Mouse (Mus musculus) neural tube, embryonic 14.5 days (tissue): ENCODE results near the gene Zer1. TPM values are rescaled to one million over a fixed set of nuclear protein-coding genes. Genes with fewer than 3 reads are reported as not detected.
A peak's percentile ranks its signal among the peaks of the same experiment; 100 is the strongest.

Experiments used
- ATAC-seq: fragments of 200-750 bp; cut with Nextera tagmentation; 2 replicates; pipeline ENCODE4 v1.8.0; 2017; ENCODE audit warnings: low read depth, mild to moderate bottlenecking, moderate TSS enrichment, moderate library complexity
- H3K27ac ChIP-seq: fragments of 300-500 bp; sonication (generic); 2 replicates; pipeline ENCODE4 v1.5.1; 2014; ENCODE audit warnings: low read depth, mild to moderate bottlenecking, control low read depth, low read length, moderate library complexity, mixed read lengths
- H3K27me3 ChIP-seq: fragments of 300-500 bp; sonication (generic); 2 replicates; pipeline ENCODE4 v1.6.1; 2014; ENCODE audit warnings: low read length; ENCODE audit not compliant: control insufficient read depth, insufficient read depth
- H3K36me3 ChIP-seq: fragments of 300-500 bp; sonication (generic); 2 replicates; pipeline ENCODE4 v1.6.1; 2014; ENCODE audit warnings: low read length, mixed read lengths; ENCODE audit not compliant: control insufficient read depth, insufficient read depth
- H3K4me1 ChIP-seq: fragments of 300-500 bp; sonication (generic); 2 replicates; pipeline ENCODE4 v1.6.1; 2014; ENCODE audit warnings: low read length; ENCODE audit not compliant: control insufficient read depth, insufficient read depth
- H3K4me2 ChIP-seq: fragments of 300-500 bp; sonication (generic); 2 replicates; pipeline ENCODE4 v1.6.1; 2014; ENCODE audit warnings: mild to moderate bottlenecking, low read depth, low read length, control low read depth
- H3K4me3 ChIP-seq: fragments of 300-500 bp; sonication (generic); 2 replicates; pipeline ENCODE4 v1.5.1; 2014; ENCODE audit warnings: low read depth, low read length, control low read depth, mixed read lengths
- H3K9ac ChIP-seq: fragments of 300-500 bp; sonication (generic); replicated peaks from 2 replicates; pipeline ENCODE4 v1.6.1; 2014; ENCODE audit warnings: low read depth, mild to moderate bottlenecking, control low read depth, low read length, mixed read lengths
- H3K9me3 ChIP-seq: fragments of 300-500 bp; sonication (generic); 2 replicates; pipeline ENCODE4 v1.6.1; 2016; ENCODE audit warnings: low read length; ENCODE audit not compliant: control insufficient read depth
- WGBS: fragments of 180-500 bp; shearing (Covaris S2); extraction: QIAGEN DNeasy Blood & Tissue Kit; methylation state at CpG from one replicate; pipeline ENCODE4 v1.1.7; 2014; 5-methylcytosine and 5-hydroxymethylcytosine counted together
- polyA plus RNA-seq: library from polyadenylated mRNA; unstranded; fragments of >200 nt; fragmentation: Nextera tagmentation; extraction: Ambion mirVana; gene quantifications from 2 replicates; pipeline ENCODE4 v1.2.1, GENCODE M21; 2014

Gene Zer1
- polyA plus RNA-seq, 1 experiment from 2014 or later: 20.9 TPM

GRCm38 (mm10) chr2:30091521-30091920 is 32.9 kb downstream of the Zer1 start:
- no peak for ATAC-seq
- Histone ChIP-seq H3K27ac (no peak overlapping the region), H3K4me1 (peaks cover 6% of the 10 kb centered on the region; the same call in 1 of the 2 replicates), H3K9ac (no peak overlapping the region), H3K36me3 (no peaks in the 10 kb centered on the region), H3K4me3 (no peak overlapping the region), H3K9me3 (no peaks in the 10 kb centered on the region), H3K4me2 (no peak overlapping the region), H3K27me3 (no peaks in the 10 kb centered on the region)
- 96% methylated on average over 12 of the region's 12 CpGs for WGBS

GRCm38 (mm10) chr2:30087310-30087709 is 37.1 kb downstream of the Zer1 start:
- Histone ChIP-seq H3K4me2 (no peak overlapping the region), H3K36me3 (no peaks in the 10 kb centered on the region), H3K4me1 (no peaks in the 10 kb centered on the region), H3K4me3 (no peak overlapping the region), H3K9ac (no peak overlapping the region), H3K27me3 (no peaks in the 10 kb centered on the region), H3K9me3 (no peaks in the 10 kb centered on the region), H3K27ac (no peak overlapping the region)
- ATAC-seq: no peak
- 93% methylated on average over 4 of the region's 4 CpGs for WGBS

- H3K4me2 ChIP-seq: peak overlapping the region; percentile 35; the same call in 1 of the 2 replicates
- no peaks in the 10 kb centered on the region for H3K36me3 ChIP-seq
- WGBS: 11% methylated on average over 12 of the region's 12 CpGs
- H3K4me3 ChIP-seq: no peak overlapping the region
- no peaks in the 10 kb centered on the region for H3K9me3 ChIP-seq
- ATAC-seq: no peak; the same call in 1 of the 2 replicates
- H3K27me3 ChIP-seq: no peaks in the 10 kb centered on the region
- H3K27ac ChIP-seq: no peak overlapping the region
- 0 out of 2 replicates have a peak overlapping the region, but pooled peaks have one; percentile 25 for H3K9ac ChIP-seq
- H3K4me1 ChIP-seq: no peaks in the 10 kb centered on the region
Observed at GRCm38 (mm10) chr2:30084632-30085031, 39.8 kb downstream of the Zer1 start.

GRCm38 (mm10) chr2:30084113-30084512 is 40.3 kb downstream of the Zer1 start:
- no peaks in the 10 kb centered on the region for H3K4me1 ChIP-seq
- no peaks in the 10 kb centered on the region for H3K27me3 ChIP-seq
- 49% methylated on average over 5 of the region's 5 CpGs for WGBS
- no peak overlapping the region for H3K4me3 ChIP-seq
- H3K36me3 ChIP-seq: no peaks in the 10 kb centered on the region
- no peak overlapping the region for H3K4me2 ChIP-seq
- H3K9ac ChIP-seq: no peak overlapping the region
- no peak for ATAC-seq
- no peak overlapping the region for H3K27ac ChIP-seq
- H3K9me3 ChIP-seq: no peaks in the 10 kb centered on the region

- no peak overlapping the region for H3K27ac ChIP-seq
- no peaks in the 10 kb centered on the region for H3K9me3 ChIP-seq
- no peak overlapping the region for H3K9ac ChIP-seq
- H3K27me3 ChIP-seq: no peaks in the 10 kb centered on the region
- 93% methylated on average over 14 of the region's 15 CpGs for WGBS
- no peak overlapping the region for H3K4me3 ChIP-seq
- H3K4me2 ChIP-seq: no peak overlapping the region
- H3K4me1 ChIP-seq: peaks cover 9% of the 10 kb centered on the region; the same call in 1 of the 2 replicates
- no peaks in the 10 kb centered on the region for H3K36me3 ChIP-seq
- ATAC-seq: no peak
Observed at GRCm38 (mm10) chr2:30080181-30080800, 44.1 kb downstream of the Zer1 start.

- no peak overlapping the region for H3K4me3 ChIP-seq
- WGBS: 88% methylated on average over 4 of the region's 4 CpGs
- ATAC-seq: no peak
- H3K4me1 ChIP-seq: peaks cover 9% of the 10 kb centered on the region; the same call in 1 of the 2 replicates
- no peak overlapping the region for H3K4me2 ChIP-seq
- H3K9me3 ChIP-seq: no peaks in the 10 kb centered on the region
- no peaks in the 10 kb centered on the region for H3K27me3 ChIP-seq
- H3K36me3 ChIP-seq: no peaks in the 10 kb centered on the region
- H3K27ac ChIP-seq: no peak overlapping the region
- H3K9ac ChIP-seq: no peak overlapping the region
Observed at GRCm38 (mm10) chr2:30078760-30079159, 45.6 kb downstream of the Zer1 start.

GRCm38 (mm10) chr2:30078349-30078712 is 46.1 kb downstream of the Zer1 start:
- H3K9ac ChIP-seq: no peak overlapping the region

GRCm38 (mm10) chr2:30077502-30078348 is 46.7 kb downstream of the Zer1 start, which contains the start of gene Pkn3:
Gene Pkn3, plus strand, starts transcription at chr2:30077684.
- ATAC-seq: peak; percentile 66; the same call in 1 of the 2 replicates
- peaks cover 2% of the 10 kb centered on the region for H3K36me3 ChIP-seq
- H3K27ac ChIP-seq: no peak within 1 kb of the TSS
- no peaks in the 10 kb centered on the region for H3K9me3 ChIP-seq
- H3K4me3 ChIP-seq: peak within 1 kb of the TSS; percentile 35
- WGBS: under 1% methylated on average over 53 of the region's 53 CpGs
- H3K4me1 ChIP-seq: peaks cover 9% of the 10 kb centered on the region; the same call in 1 of the 2 replicates
- H3K4me2 ChIP-seq: peak within 1 kb of the TSS; percentile 83
- no peaks in the 10 kb centered on the region for H3K27me3 ChIP-seq
- H3K9ac ChIP-seq: peak within 1 kb of the TSS; percentile 34; the same call in 1 of the 2 replicates

More at GRCm38 (mm10) chr2:30078349-30078712, 46.1 kb downstream of the Zer1 start:
- Histone ChIP-seq H3K36me3 (no peaks in the 10 kb centered on the region), H3K4me1 (peaks cover 9% of the 10 kb centered on the region; the same call in 1 of the 2 replicates), H3K9me3 (no peaks in the 10 kb centered on the region), H3K4me2 (peak overlapping the region; percentile 83; the same call in 1 of the 2 replicates), H3K4me3 (no peak overlapping the region), H3K27ac (no peak overlapping the region), H3K27me3 (no peaks in the 10 kb centered on the region)
- 38% methylated on average over 10 of the region's 10 CpGs for WGBS
- ATAC-seq: no peak

GRCm38 (mm10) chr2:30076959-30077358 is 47.4 kb downstream of the Zer1 start:
- 0 out of 2 replicates have a peak, but pooled peaks have one; percentile 25 for ATAC-seq
- Histone ChIP-seq H3K27me3 (no peaks in the 10 kb centered on the region), H3K27ac (no peak overlapping the region), H3K4me3 (0 out of 2 replicates have a peak overlapping the region, but pooled peaks have one; percentile 35), H3K4me1 (peaks cover 9% of the 10 kb centered on the region; the same call in 1 of the 2 replicates), H3K9ac (no peak overlapping the region), H3K36me3 (peaks cover 6% of the 10 kb centered on the region), H3K4me2 (peak overlapping the region; percentile 83), H3K9me3 (no peaks in the 10 kb centered on the region)
- WGBS: 67% methylated on average over 6 of the region's 6 CpGs
